Mouse (Mus musculus) brain, adult 10 weeks (tissue): ENCODE results near the gene Gtf2h2. TPM values are rescaled to one million over a fixed set of nuclear protein-coding genes. Genes with fewer than 3 reads are reported as not detected.

Source experiments
- polyA plus RNA-seq: library from polyadenylated mRNA; stranded (reverse); fragments of 350-450 nt; fragmentation: Illumina TruSeq; extraction: RNeasy Lipid Tissue Mini Kit (QIAGEN cat#74804); gene quantifications from one replicate; pipeline ENCODE4 v1.2.3, GENCODE M21; 2015; ENCODE audit warnings: low read depth, low replicate concordance

Gtf2h2 gene
- polyA plus RNA-seq: 55.1 TPM

DNA sequence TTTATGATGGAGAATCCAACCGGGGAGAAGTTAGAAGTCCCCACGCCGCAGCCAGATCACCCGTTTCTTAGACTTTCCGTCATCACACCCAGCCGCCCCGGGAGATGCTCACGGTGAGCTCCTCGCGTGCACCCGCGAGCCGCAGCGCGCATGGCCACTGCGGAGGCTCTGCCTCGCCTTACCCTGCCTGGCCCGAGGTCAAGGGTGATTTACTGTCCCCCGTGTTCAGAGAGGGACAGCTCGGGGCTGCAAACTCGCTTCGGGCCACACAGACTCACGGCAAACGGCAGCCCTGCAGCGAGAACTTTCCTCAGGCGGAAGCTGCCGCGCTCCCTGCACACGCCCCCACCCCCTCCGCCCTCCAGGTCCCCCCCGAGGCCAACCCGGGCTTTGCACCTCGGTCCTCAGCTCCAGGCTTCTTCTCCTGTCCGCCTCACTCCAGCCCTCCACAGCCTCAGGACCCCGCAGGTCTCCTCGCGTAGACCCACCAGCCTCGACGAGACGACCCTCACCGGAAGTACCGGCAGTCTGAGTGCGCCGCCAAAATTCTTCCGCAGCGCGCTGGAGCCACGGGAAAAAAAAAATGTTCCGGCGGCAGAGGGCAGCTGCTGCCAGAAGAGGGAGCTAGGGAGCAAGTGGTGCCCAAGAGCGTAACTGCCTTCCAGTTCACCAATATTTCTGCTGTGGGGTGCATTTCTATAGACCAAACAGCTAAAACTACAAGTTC lies at the start of gene Gtf2h2:
Gene Gtf2h2 (minus strand): TSS at position 519 of the 727 bp plus-strand sequence.

DNA sequence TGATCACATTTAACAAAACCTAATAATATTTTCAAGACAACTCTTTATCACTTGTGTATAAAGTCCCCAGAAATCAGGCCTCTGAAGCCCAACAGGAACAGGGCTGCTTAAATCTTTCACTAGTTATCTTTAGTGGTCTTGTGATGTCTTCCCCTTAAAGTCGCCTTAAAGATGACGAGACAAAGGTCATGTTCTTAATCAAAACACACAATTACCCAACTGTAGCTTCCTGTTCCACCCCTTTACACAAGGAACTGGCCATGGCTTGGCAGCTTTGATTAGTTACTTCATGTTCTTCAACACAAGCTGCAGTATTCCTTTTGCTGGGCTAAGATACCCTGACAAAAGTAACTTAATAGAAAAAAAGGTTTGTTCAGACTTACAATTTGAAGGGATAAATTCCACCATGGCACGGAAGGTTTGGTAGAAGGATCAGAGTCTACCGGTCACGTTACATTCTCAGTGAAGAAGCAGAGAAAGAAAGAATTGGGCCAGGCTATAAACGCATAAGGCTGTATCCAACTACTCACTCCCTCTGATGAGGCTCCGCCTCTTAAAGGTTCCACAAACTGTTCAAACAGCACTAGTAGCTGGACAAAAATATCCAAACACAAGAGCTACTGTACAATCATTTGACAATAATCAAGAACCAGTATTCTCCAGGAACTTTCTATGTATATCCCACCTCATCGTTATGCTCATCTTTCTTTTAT lies 39.8 kb downstream of the Gtf2h2 start, which contains the start of gene Naip1:
Gene Naip1 (minus strand): TSS at position 455 of the 713 bp plus-strand sequence.

Other genes with a start within 250 kb of the Gtf2h2 start
- 0.80 TPM for gene Naip5, start 246.3 kb downstream of the Gtf2h2 start, polyA plus RNA-seq
- 0.22 TPM for gene Naip6, start 174.9 kb downstream of the Gtf2h2 start, polyA plus RNA-seq
- gene Naip1, start 39.7 kb downstream of the Gtf2h2 start, polyA plus RNA-seq: not detected
- gene Ocln, start 60.1 kb upstream of the Gtf2h2 start, polyA plus RNA-seq: 10.9 TPM
- gene Marveld2, start 124.4 kb upstream of the Gtf2h2 start, polyA plus RNA-seq: 1.0 TPM
- gene Ak6, start 158.4 kb upstream of the Gtf2h2 start, polyA plus RNA-seq: 180 TPM
- 14.6 TPM for gene Rad17, start 158.5 kb upstream of the Gtf2h2 start, polyA plus RNA-seq
- 28.1 TPM for gene Taf9, start 159.0 kb upstream of the Gtf2h2 start, polyA plus RNA-seq
- not detected for gene Ccdc125, start 177.1 kb upstream of the Gtf2h2 start, polyA plus RNA-seq
- 31.9 TPM for gene Cdk7, start 238.4 kb upstream of the Gtf2h2 start, polyA plus RNA-seq